Mouse (Mus musculus) monocyte, adult 2 months (primary cell): ENCODE results near the gene Syt6.

Experiments used
- DNase-seq, 2 experiments: peaks; one replicate each; pipeline ENCODE4 v3.0.0; 2022; ENCODE audit warnings: low spot score in 2 of 2, low read depth in 1 of 2

Gene Syt6

GRCm38 (mm10) chr3:103647164-103647867, 72.3 kb downstream of the Syt6 start:
- DNase-seq = no peak

GRCm38 (mm10) chr3:103648486-103648885, 73.5 kb downstream of the Syt6 start:
- no peak for DNase-seq

GRCm38 (mm10) chr3:103649716-103650115, 74.7 kb downstream of the Syt6 start:
- DNase-seq = no peak

GRCm38 (mm10) chr3:103650406-103650805, 75.4 kb downstream of the Syt6 start:
- no peak for DNase-seq

- DNase-seq = no peak
Observed at GRCm38 (mm10) chr3:103660012-103660411, 85.0 kb downstream of the Syt6 start.

- DNase-seq = no peak
Observed at GRCm38 (mm10) chr3:103661714-103662113, 86.7 kb downstream of the Syt6 start.

- DNase-seq = no peak
Observed at GRCm38 (mm10) chr3:103663385-103663784, 88.4 kb downstream of the Syt6 start.

GRCm38 (mm10) chr3:103672113-103672512, 97.1 kb downstream of the Syt6 start:
- no peak for DNase-seq

GRCm38 (mm10) chr3:103672716-103673115, 97.7 kb downstream of the Syt6 start:
- DNase-seq = no peak

- DNase-seq = no peak
Observed at GRCm38 (mm10) chr3:103678811-103679210, 103.8 kb downstream of the Syt6 start.

- no peak for DNase-seq
Observed at GRCm38 (mm10) chr3:103682473-103682872, 107.4 kb downstream of the Syt6 start.

GRCm38 (mm10) chr3:103683234-103683965, 108.4 kb downstream of the Syt6 start:
- no peak for DNase-seq

- DNase-seq = no peak
Observed at GRCm38 (mm10) chr3:103683966-103684319, 108.9 kb downstream of the Syt6 start.

- DNase-seq = no peak
Observed at GRCm38 (mm10) chr3:103689043-103689442, 114.0 kb downstream of the Syt6 start.

GRCm38 (mm10) chr3:103690506-103690905, 115.5 kb downstream of the Syt6 start:
- DNase-seq = no peak
